Mouse (Mus musculus) midbrain, postnatal 0 days (tissue): ENCODE data around the gene Siva1. TPM values are rescaled to one million over a fixed set of nuclear protein-coding genes. Genes with fewer than 3 reads are reported as not detected.

Experiments
- ATAC-seq: fragments of 200-750 bp; cut with Nextera tagmentation; 2 replicates; pipeline ENCODE4 v1.8.0; 2017; ENCODE audit warnings: moderate number of reproducible peaks, mild to moderate bottlenecking, moderate TSS enrichment, moderate library complexity; ENCODE audit not compliant: low FRiP score
- DNase-seq: peaks from one replicate; pipeline ENCODE4 v3.0.0-alpha.2; 2015; ENCODE audit warnings: low spot score
- H3K27ac ChIP-seq: fragments of 300-500 bp; sonication (generic); 2 replicates; pipeline ENCODE4 v1.5.1; 2014; ENCODE audit warnings: low read depth, mild to moderate bottlenecking, low read length, mixed read lengths
- H3K27me3 ChIP-seq: fragments of 300-500 bp; sonication (generic); 2 replicates; pipeline ENCODE4 v1.6.1; 2014; ENCODE audit warnings: low read length, control low read depth, mixed read lengths; ENCODE audit not compliant: insufficient read depth
- H3K36me3 ChIP-seq: fragments of 300-500 bp; sonication (generic); 2 replicates; pipeline ENCODE4 v1.6.1; 2014; ENCODE audit warnings: low read length, control low read depth, mixed read lengths; ENCODE audit not compliant: insufficient read depth
- H3K4me1 ChIP-seq: fragments of 300-500 bp; sonication (generic); 2 replicates; pipeline ENCODE4 v1.6.1; 2014; ENCODE audit warnings: mild to moderate bottlenecking, control low read depth, antibody characterized with exemption, low read length, mixed read lengths; ENCODE audit not compliant: insufficient read depth
- H3K4me2 ChIP-seq: fragments of 300-500 bp; sonication (generic); 2 replicates; pipeline ENCODE4 v1.6.1; 2014; ENCODE audit warnings: low read depth, mild to moderate bottlenecking, low read length, mixed read lengths; ENCODE audit not compliant: poor library complexity, severe bottlenecking
- H3K4me3 ChIP-seq: fragments of 300-500 bp; sonication (generic); 2 replicates; pipeline ENCODE4 v1.5.1; 2014; ENCODE audit warnings: low read depth, mild to moderate bottlenecking, low read length, moderate library complexity
- H3K9ac ChIP-seq: fragments of 300-500 bp; sonication (generic); replicated peaks from 2 replicates; pipeline ENCODE4 v1.6.1; 2014; ENCODE audit warnings: mild to moderate bottlenecking, low read length, moderate library complexity, mixed read lengths; ENCODE audit not compliant: poor library complexity, severe bottlenecking
- H3K9me3 ChIP-seq: fragments of 300-500 bp; sonication (generic); 2 replicates; pipeline ENCODE4 v1.6.1; 2016; ENCODE audit warnings: low read length, control low read depth
- CTCF ChIP-seq: IDR thresholded peaks from 2 replicates; pipeline ENCODE4 v1.5.1; 2016; ENCODE audit warnings: antibody characterized with exemption, mild to moderate bottlenecking
- WGBS: fragments of 180-500 bp; shearing (Covaris S2); extraction: QIAGEN DNeasy Blood & Tissue Kit; methylation state at CpG from one replicate; pipeline ENCODE4 v1.1.7; 2014; 5-methylcytosine and 5-hydroxymethylcytosine counted together
- polyA plus RNA-seq: library from polyadenylated mRNA; unstranded; fragments of >200 nt; fragmentation: Nextera tagmentation; extraction: Ambion mirVana; gene quantifications from 2 replicates; pipeline ENCODE4 v1.2.1, GENCODE M21; 2015
- total RNA-seq: library from RNA; depleted of rRNA; stranded (reverse); fragments of >200 nt; gene quantifications from 2 replicates; pipeline ENCODE4 v1.2.3, GENCODE M21; 2014

The Siva1 gene
- total and polyA plus RNA-seq, 2 experiments from 2014 or later = 25.4 to 43.4 TPM

GRCm38 (mm10) chr12:112671891-112672290 lies 27.4 kb downstream of the Siva1 start:
- H3K27ac ChIP-seq = no peak overlapping the region
- no peak overlapping the region for H3K4me3 ChIP-seq
- no peak overlapping the region for H3K9ac ChIP-seq
- 82% methylated on average over 7 of the region's 7 CpGs for WGBS
- H3K4me1 ChIP-seq = peaks cover 16% of the 10 kb centered on the region
- no peak for ATAC-seq
- no peaks in the 10 kb centered on the region for H3K27me3 ChIP-seq
- peaks cover 39% of the 10 kb centered on the region for H3K36me3 ChIP-seq
- H3K4me2 ChIP-seq = peak overlapping the region; percentile 92
- peak; percentile 39 for TF ChIP-seq CTCF
- DNase-seq = no peak
- no peaks in the 10 kb centered on the region for H3K9me3 ChIP-seq

- H3K4me1 ChIP-seq = peaks cover 16% of the 10 kb centered on the region
- peaks cover 32% of the 10 kb centered on the region for H3K36me3 ChIP-seq
- ATAC-seq = peak; percentile 41; the same call in 1 of the 2 replicates
These were observed 28.5 kb downstream of the Siva1 start for GRCm38 (mm10) chr12:112672744-112673575.

GRCm38 (mm10) chr12:112673576-112674091 lies 29.2 kb downstream of the Siva1 start:
- DNase-seq = peak; percentile 53
- H3K27ac ChIP-seq = peak overlapping the region; percentile 75
- WGBS = 1% methylated on average over 28 of the region's 68 CpGs
- no peaks in the 10 kb centered on the region for H3K9me3 ChIP-seq
- peak; percentile 9 for ATAC-seq
- H3K4me1 ChIP-seq = peaks cover 16% of the 10 kb centered on the region
- no peak for TF ChIP-seq CTCF
- peaks cover 25% of the 10 kb centered on the region for H3K36me3 ChIP-seq
- 0 out of 2 replicates have a peak, but pooled peaks cover 3% of the 10 kb centered on the region for H3K27me3 ChIP-seq
- H3K4me2 ChIP-seq = peak overlapping the region; percentile 92
- peak overlapping the region; percentile 57 for H3K4me3 ChIP-seq
- peak overlapping the region; percentile 73 for H3K9ac ChIP-seq

More at GRCm38 (mm10) chr12:112672744-112673575, 28.5 kb downstream of the Siva1 start:
- H3K27ac ChIP-seq = peak overlapping the region; percentile 75
- peak overlapping the region; percentile 92 for H3K4me2 ChIP-seq
- H3K4me3 ChIP-seq = peak overlapping the region; percentile 57
- H3K9ac ChIP-seq = peak overlapping the region; percentile 73
- WGBS = 3% methylated on average over 20 of the region's 21 CpGs
- peak; percentile 61 for DNase-seq
- H3K9me3 ChIP-seq = no peaks in the 10 kb centered on the region
- peak; percentile 41; the same call in 1 of the 2 replicates for TF ChIP-seq CTCF
- H3K27me3 ChIP-seq = no peaks in the 10 kb centered on the region

- Histone ChIP-seq H3K4me1 (peaks cover 16% of the 10 kb centered on the region), H3K4me3 (peak within 1 kb of the TSS; percentile 57), H3K4me2 (peak within 1 kb of the TSS; percentile 92), H3K27me3 (peaks cover 8% of the 10 kb centered on the region; the same call in 1 of the 2 replicates), H3K9me3 (no peaks in the 10 kb centered on the region), H3K27ac (peak within 1 kb of the TSS; percentile 75), H3K9ac (peak within 1 kb of the TSS; percentile 73), H3K36me3 (peaks cover 19% of the 10 kb centered on the region)
- no peak for ATAC-seq
- no peak for TF ChIP-seq CTCF
- WGBS = under 1% methylated on average over 35 of the region's 70 CpGs
- DNase-seq = peak; percentile 33
These were observed 29.9 kb downstream of the Siva1 start, which contains the start of gene Akt1 for GRCm38 (mm10) chr12:112674132-112675011. TSS of gene Akt1 (minus strand) at chr12:112674884.

GRCm38 (mm10) chr12:112675245-112676035 lies 31.0 kb downstream of the Siva1 start:
- H3K4me1 ChIP-seq = peaks cover 16% of the 10 kb centered on the region
- DNase-seq (peak; percentile 93), ATAC-seq (peak; percentile 36)
- 0 out of 2 replicates have a peak overlapping the region, but pooled peaks have one; percentile 73 for H3K9ac ChIP-seq
- H3K9me3 ChIP-seq = no peaks in the 10 kb centered on the region
- no peak overlapping the region; the same call in 1 of the 2 replicates for H3K27ac ChIP-seq
- peaks cover 18% of the 10 kb centered on the region for H3K27me3 ChIP-seq
- H3K36me3 ChIP-seq = peaks cover 10% of the 10 kb centered on the region; the same call in 1 of the 2 replicates
- H3K4me2 ChIP-seq = peak overlapping the region; percentile 92
- peak; percentile 94 for TF ChIP-seq CTCF
- peak overlapping the region; percentile 57 for H3K4me3 ChIP-seq
- WGBS = 15% methylated on average over 18 of the region's 18 CpGs
